Mouse (Mus musculus) bone marrow, adult 2 months (tissue): ENCODE results near the gene Hoxa7.

Experiments used
- CTCF ChIP-seq: fragments of 200-500 bp; IDR thresholded peaks from 2 replicates; pipeline ENCODE4 v1.5.1; 2011; ENCODE audit warnings: low read length, control low read depth; ENCODE audit not compliant: control insufficient read depth, insufficient read depth
- POLR2A ChIP-seq: fragments of 200-500 bp; IDR thresholded peaks from 2 replicates; pipeline ENCODE4 v1.6.1; 2011; ENCODE audit warnings: low read depth, mild to moderate bottlenecking, control low read depth, low read length, borderline replicate concordance; ENCODE audit not compliant: control insufficient read depth

DNA sequence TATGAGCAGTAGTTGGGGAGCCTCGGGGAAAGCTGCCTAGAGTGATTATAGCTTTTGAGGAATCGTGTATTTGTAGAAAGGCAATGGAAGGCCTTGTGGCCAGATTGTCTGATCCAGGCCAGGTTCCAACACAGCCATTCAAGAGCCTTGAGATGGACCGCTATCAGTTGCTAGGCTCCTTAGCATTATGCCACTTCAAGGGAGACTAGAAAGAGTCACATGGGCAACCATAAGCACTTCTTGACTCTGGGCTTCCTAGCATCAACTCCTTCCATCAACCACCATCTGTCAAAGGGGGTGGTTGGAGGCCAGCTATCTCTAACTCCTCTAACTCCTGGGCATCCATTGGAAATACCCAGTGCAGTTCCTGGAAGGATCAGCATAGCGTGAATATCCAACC lies 28.2 kb upstream of the Hoxa7 start:
- TF ChIP-seq CTCF, result no peak
- no peak for TF ChIP-seq POLR2A
